Mouse (Mus musculus) lung, embryonic 16.5 days (tissue): ENCODE data around the gene Nrip3. TPM values are rescaled to one million over a fixed set of nuclear protein-coding genes. Genes with fewer than 3 reads are reported as not detected.

Source experiments
- ATAC-seq: fragments of 200-750 bp; cut with Nextera tagmentation; 2 replicates; pipeline ENCODE4 v1.8.0; 2017; ENCODE audit warnings: low read depth, mild to moderate bottlenecking, moderate library complexity
- H3K27ac ChIP-seq: fragments of 300-500 bp; sonication (generic); 2 replicates; pipeline ENCODE4 v1.5.1; 2014; ENCODE audit warnings: mild to moderate bottlenecking, control low read depth, low read length
- H3K27me3 ChIP-seq: fragments of 300-500 bp; sonication (generic); 2 replicates; pipeline ENCODE4 v1.6.1; 2014; ENCODE audit warnings: low read depth, low read length, mixed read lengths; ENCODE audit not compliant: control insufficient read depth, insufficient read depth
- H3K36me3 ChIP-seq: fragments of 300-500 bp; sonication (generic); 2 replicates; pipeline ENCODE4 v1.6.1; 2014; ENCODE audit warnings: low read length; ENCODE audit not compliant: control insufficient read depth, insufficient read depth
- H3K4me1 ChIP-seq: fragments of 300-500 bp; sonication (generic); replicated peaks from 2 replicates; pipeline ENCODE4 v1.6.1; 2014; ENCODE audit warnings: low read length, mixed read lengths; ENCODE audit not compliant: control insufficient read depth, insufficient read depth
- H3K4me2 ChIP-seq: fragments of 300-500 bp; sonication (generic); 2 replicates; pipeline ENCODE4 v1.6.1; 2014; ENCODE audit warnings: low read depth, low read length, control low read depth
- H3K4me3 ChIP-seq: fragments of 300-500 bp; sonication (generic); 2 replicates; pipeline ENCODE4 v1.5.1; 2014; ENCODE audit warnings: mild to moderate bottlenecking, low read length, control low read depth
- H3K9ac ChIP-seq: fragments of 300-500 bp; sonication (generic); 2 replicates; pipeline ENCODE4 v1.6.1; 2014; ENCODE audit warnings: low read length, control low read depth
- H3K9me3 ChIP-seq: fragments of 300-500 bp; sonication (generic); 2 replicates; pipeline ENCODE4 v1.6.1; 2016; ENCODE audit warnings: low read length; ENCODE audit not compliant: control insufficient read depth
- WGBS: fragments of 180-500 bp; shearing (Covaris S2); extraction: QIAGEN DNeasy Blood & Tissue Kit; methylation state at CpG from one replicate; pipeline ENCODE4 v1.1.7; 2014; 5-methylcytosine and 5-hydroxymethylcytosine counted together
- polyA plus RNA-seq: library from polyadenylated mRNA; unstranded; fragments of >200 nt; fragmentation: Nextera tagmentation; extraction: Ambion mirVana; gene quantifications from 2 replicates; pipeline ENCODE4 v1.2.1, GENCODE M21; 2015

Nrip3 gene
- polyA plus RNA-seq, 1 experiment from 2014 or later = 0.55 TPM

DNA sequence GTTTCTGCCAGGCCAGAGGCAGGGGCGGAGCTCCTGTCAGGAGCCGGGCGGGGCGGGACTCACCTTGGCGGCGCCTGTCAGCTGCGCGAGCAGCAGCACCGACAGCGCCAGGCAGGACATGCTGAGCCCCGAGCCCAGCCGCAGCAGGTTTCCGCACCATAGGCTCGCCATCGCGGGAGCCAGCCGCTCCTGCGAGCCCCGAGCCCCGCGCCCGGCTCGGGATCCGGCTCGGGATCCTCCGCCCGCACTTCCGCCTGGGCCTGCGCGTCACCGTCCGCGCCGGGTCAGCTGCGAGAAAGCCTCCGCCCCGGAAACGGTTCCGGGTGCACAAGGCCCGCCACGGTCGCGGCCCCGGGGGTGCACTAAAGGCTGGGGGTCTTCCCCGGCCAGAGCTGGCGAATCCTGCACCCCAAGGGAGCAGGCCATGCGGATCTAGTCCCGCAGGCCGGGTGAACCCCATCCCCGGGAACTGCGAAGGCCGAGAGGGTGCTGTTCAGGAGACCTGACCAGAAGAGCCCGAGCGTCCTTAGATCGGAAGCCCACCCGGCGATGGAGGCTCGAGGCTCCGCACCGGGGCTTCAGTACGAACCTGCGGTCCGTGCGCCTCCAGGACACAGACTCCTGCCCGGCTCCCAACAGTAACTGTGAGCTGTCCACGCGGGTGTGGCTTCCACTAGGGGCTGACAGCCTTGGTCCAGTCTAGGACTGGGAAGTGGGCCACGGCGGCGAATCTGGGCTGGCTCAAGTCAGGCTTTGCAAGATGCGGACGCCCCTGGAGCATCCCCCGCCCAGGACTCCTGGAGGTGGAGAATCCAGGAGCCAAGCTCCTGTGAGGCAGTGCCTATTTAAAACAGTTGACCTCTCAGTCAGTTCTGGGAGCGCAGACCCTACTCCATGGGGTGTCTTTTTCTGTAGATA lies 29.6 kb downstream of the Nrip3 start, which contains the start of gene Tmem9b:
TSS of gene Tmem9b (minus strand) at position 868 of the 918 bp plus-strand sequence.
- H3K27me3 ChIP-seq = no peaks in the 10 kb centered on the region
- peak within 1 kb of the TSS; percentile 88 for H3K27ac ChIP-seq
- H3K9ac ChIP-seq = peak within 1 kb of the TSS; percentile 88
- ATAC-seq = peak; percentile 89
- H3K9me3 ChIP-seq = no peaks in the 10 kb centered on the region
- H3K36me3 ChIP-seq = no peaks in the 10 kb centered on the region
- H3K4me1 ChIP-seq = peaks cover 9% of the 10 kb centered on the region; the same call in 1 of the 2 replicates
- WGBS = under 1% methylated on average over 72 of the region's 74 CpGs
- peak within 1 kb of the TSS; percentile 85 for H3K4me2 ChIP-seq
- peak within 1 kb of the TSS; percentile 69 for H3K4me3 ChIP-seq

DNA sequence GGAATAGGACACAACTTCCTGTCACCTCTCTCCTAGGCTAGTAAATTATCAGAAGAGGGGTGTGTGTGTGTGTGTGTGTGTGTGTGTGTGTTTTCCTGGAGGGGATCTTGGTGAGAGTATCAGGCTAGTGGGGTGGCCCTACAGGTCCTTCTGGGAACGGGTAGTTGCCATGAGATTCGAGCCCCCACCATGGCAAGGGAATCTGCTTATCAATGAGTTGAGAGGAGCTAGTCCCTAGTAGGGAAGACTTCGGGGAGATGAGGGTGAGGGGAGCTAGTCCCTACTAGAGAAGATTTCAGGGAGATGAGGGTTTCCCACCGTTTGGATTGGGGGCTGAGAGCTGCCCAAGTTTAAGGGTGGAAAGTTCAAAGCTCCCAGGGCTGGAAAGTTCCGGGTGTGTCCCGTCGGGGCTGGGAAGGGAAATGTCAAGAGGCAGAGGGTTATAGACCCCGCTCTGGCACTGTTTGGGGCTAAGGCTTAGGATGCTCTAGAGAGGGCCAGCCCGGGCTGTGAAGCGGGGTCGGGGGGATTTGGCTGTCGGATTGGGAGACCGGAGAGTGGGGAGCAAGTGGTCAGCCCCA lies 30.3 kb downstream of the Nrip3 start:
- H3K36me3 ChIP-seq = no peaks in the 10 kb centered on the region; the same call in 1 of the 2 replicates
- H3K27ac ChIP-seq = peak overlapping the region; percentile 88
- peak overlapping the region; percentile 88 for H3K9ac ChIP-seq
- peak; percentile 3; the same call in 1 of the 2 replicates for ATAC-seq
- peak overlapping the region; percentile 85 for H3K4me2 ChIP-seq
- H3K4me3 ChIP-seq = peak overlapping the region; percentile 69
- peaks cover 9% of the 10 kb centered on the region; the same call in 1 of the 2 replicates for H3K4me1 ChIP-seq
- no peaks in the 10 kb centered on the region for H3K9me3 ChIP-seq
- H3K27me3 ChIP-seq = no peaks in the 10 kb centered on the region
- 1% methylated on average over 13 of the region's 13 CpGs for WGBS

DNA sequence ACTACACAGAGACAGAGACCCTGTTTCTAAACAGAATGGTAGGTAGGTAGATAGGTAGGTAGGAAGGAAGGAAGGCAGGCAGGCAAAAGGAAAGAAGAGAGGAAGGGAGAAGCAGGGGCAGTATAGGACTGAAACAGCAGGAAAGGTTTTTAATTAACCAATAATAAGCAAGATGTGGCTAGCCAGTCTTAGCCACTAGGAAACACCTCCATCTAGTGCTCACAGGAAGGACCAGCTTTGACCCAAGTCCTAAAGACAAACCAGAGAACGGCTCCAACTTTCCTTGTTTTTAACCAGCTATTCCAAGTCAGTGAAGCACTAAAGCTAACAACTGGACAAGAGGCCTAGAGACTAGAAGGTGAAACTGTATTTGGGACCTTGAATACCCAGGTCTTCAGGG lies 34.1 kb downstream of the Nrip3 start:
- Histone ChIP-seq H3K9ac (no peak overlapping the region), H3K4me1 (peaks cover 5% of the 10 kb centered on the region; the same call in 1 of the 2 replicates), H3K4me3 (no peak overlapping the region), H3K27me3 (no peaks in the 10 kb centered on the region), H3K4me2 (no peak overlapping the region), H3K36me3 (peaks cover 13% of the 10 kb centered on the region), H3K9me3 (no peaks in the 10 kb centered on the region), H3K27ac (no peak overlapping the region)
- no peak for ATAC-seq
- WGBS = 48% methylated on average over 1 of the region's 1 CpGs

DNA sequence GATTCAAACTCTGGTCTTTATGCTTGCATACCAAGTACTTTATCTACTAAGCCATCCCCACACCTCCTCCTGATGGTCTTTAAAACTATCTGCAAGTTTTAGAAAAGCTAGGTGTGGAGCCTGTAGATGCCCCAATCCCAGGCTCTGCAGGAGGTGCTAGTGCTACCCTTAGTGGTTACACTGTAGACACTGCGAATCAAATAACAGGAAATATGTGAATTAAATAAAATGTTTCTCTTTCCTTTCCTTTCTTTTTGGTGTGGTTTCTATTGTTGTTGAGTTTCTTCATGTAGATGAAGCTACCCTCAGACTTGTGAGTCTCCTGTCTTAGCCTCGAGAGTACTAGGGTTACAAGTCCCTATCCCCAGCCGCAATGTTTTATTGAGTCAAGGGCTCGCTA lies 40.1 kb downstream of the Nrip3 start:
- no peak overlapping the region for H3K27ac ChIP-seq

DNA sequence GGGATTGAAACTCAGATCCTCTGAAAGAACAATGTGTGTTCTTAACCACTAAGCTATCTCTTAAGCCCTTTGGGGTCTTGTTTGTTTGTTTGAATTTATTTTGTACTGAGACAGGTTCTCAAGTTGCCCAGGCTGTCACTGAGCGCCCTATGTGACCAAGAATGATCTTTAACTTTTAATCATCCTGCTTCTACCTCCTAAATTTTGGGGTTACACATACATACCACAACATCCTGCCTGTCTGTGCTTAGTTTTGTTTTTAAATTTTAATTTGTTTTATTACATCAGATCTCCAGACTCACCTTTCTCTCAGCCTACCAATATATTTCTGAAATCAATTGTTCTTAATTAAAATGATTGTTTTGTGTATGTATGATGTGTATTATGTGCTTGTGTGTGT lies 40.8 kb downstream of the Nrip3 start:
- 96% methylated on average over 1 of the region's 1 CpGs for WGBS

More for the DNA sequence above, 40.1 kb downstream of the Nrip3 start:
- Histone ChIP-seq H3K4me1 (peaks cover 7% of the 10 kb centered on the region; the same call in 1 of the 2 replicates), H3K4me2 (no peak overlapping the region), H3K27me3 (no peaks in the 10 kb centered on the region), H3K9me3 (no peaks in the 10 kb centered on the region), H3K4me3 (no peak overlapping the region), H3K9ac (no peak overlapping the region), H3K36me3 (peaks cover 21% of the 10 kb centered on the region)
- 78% methylated on average over 4 of the region's 4 CpGs for WGBS
- ATAC-seq = no peak

DNA sequence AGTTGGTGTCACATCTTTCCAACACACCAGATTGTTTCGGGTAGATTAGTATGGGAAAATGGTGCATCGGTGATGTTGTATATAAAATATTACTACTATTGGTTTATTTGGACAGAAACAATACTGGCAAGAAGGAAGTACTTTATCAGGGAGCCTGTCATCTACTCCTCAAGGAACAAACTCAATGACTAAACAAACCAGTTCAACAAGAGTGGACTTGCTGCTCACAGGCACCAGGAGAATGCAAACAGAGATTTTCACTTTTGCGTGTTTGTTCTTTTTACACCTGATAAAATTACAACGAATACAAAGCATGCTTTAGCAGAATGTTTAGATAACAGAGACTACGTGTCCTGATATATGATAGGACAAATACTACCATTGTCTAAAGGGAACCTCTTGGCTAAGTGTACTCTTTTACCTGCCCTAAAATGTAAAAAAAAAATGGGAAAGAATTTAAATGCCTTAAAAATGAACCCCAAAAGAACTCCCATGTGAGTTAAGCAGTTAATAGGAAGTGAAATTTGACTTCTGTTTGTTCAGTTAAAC lies 41.9 kb downstream of the Nrip3 start:
- Histone ChIP-seq H3K4me1 (peaks cover 7% of the 10 kb centered on the region; the same call in 1 of the 2 replicates), H3K9ac (no peak overlapping the region), H3K9me3 (no peaks in the 10 kb centered on the region), H3K36me3 (peaks cover 15% of the 10 kb centered on the region), H3K4me3 (no peak overlapping the region), H3K27me3 (no peaks in the 10 kb centered on the region), H3K4me2 (no peak overlapping the region), H3K27ac (peak overlapping the region; percentile 77)
- WGBS = 13% methylated on average over 5 of the region's 5 CpGs
- peak; percentile 75; the same call in 1 of the 2 replicates for ATAC-seq

More for the DNA sequence above, 40.8 kb downstream of the Nrip3 start:
- Histone ChIP-seq H3K9ac (no peak overlapping the region), H3K27ac (no peak overlapping the region; the same call in 1 of the 2 replicates), H3K27me3 (no peaks in the 10 kb centered on the region), H3K9me3 (no peaks in the 10 kb centered on the region), H3K4me3 (no peak overlapping the region), H3K4me2 (no peak overlapping the region), H3K4me1 (peaks cover 7% of the 10 kb centered on the region; the same call in 1 of the 2 replicates), H3K36me3 (peaks cover 22% of the 10 kb centered on the region)
- no peak for ATAC-seq

DNA sequence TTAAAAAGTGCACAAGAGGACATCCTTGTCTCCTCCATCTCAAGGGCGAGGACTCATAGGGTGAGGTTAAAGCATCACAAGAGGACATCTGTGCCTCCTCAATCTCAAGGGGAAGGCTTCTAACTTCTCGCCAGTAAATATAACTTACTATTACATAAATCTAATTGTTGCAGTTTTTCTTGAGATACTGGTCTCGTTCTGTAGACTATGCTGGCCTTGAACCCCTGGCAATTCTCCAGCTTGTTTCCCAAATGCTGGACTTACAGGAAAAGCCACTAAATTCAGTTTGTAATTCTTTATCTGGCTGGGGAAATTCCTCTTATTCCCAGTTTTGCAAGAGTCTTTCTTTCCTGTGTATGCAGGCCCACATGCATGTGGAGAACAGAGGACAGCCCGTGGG lies 47.0 kb downstream of the Nrip3 start:
- no peak overlapping the region for H3K27ac ChIP-seq
- 0 out of 2 replicates have a peak, but pooled peaks cover 3% of the 10 kb centered on the region for H3K36me3 ChIP-seq
- H3K27me3 ChIP-seq = no peaks in the 10 kb centered on the region
- H3K9ac ChIP-seq = no peak overlapping the region
- WGBS = 64% methylated on average over 4 of the region's 4 CpGs
- no peaks in the 10 kb centered on the region for H3K9me3 ChIP-seq
- H3K4me2 ChIP-seq = no peak overlapping the region
- no peak for ATAC-seq
- H3K4me1 ChIP-seq = peaks cover 10% of the 10 kb centered on the region
- H3K4me3 ChIP-seq = no peak overlapping the region

DNA sequence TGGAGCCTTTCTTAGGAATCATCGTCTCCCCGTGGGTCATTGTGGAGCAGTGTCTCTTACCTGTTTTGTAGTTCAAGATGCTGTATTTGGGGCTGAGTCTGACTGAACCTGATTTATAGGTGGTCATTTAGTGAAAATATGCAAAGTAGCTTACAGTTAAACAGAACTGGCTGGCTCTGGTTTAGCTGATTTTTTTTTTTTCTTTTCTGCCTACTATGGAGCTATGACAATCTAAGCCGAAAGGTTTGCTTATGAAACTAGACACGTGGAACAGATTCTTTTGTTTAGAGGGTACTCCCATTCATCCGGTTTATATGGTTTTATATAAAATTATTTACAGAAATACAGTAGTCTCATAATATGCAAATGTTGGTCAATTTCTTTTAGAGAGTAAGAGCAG lies 50.2 kb downstream of the Nrip3 start, which contains the start of gene Ascl3:
TSS of gene Ascl3 (minus strand) at position 101 of the 400 bp plus-strand sequence.
- no peak within 1 kb of the TSS for H3K9ac ChIP-seq
- WGBS = 84% methylated on average over 5 of the region's 5 CpGs
- ATAC-seq = no peak
- no peaks in the 10 kb centered on the region for H3K9me3 ChIP-seq
- H3K4me2 ChIP-seq = no peak within 1 kb of the TSS
- no peaks in the 10 kb centered on the region for H3K27me3 ChIP-seq
- H3K27ac ChIP-seq = no peak within 1 kb of the TSS
- H3K4me3 ChIP-seq = no peak within 1 kb of the TSS
- peaks cover 14% of the 10 kb centered on the region for H3K4me1 ChIP-seq
- H3K36me3 ChIP-seq = 0 out of 2 replicates have a peak, but pooled peaks cover under 1% of the 10 kb centered on the region

DNA sequence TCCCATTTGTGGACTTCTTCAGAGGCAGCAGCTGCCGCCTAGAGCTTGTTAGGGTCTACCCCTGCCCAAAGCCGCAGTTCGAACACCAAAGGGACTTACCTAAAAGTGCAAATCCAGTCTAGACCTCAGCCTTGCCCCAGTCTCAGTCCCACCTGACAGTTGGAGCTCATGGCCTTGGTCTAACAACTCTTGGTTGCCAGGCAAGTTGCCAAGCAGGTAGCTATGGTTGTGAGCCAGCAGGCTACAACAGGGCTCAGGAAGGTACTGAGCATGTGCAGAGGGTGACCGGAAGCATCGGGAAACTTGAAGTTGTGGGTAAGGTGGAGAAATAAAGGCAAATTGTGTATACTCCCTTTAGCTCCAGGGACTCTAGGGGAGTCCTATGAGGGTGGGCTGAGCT lies 58.1 kb downstream of the Nrip3 start, which contains the start of gene BC051019:
TSS of gene BC051019 (minus strand) at position 154 of the 400 bp plus-strand sequence.
- H3K9me3 ChIP-seq = peaks cover 3% of the 10 kb centered on the region; the same call in 1 of the 2 replicates
- 90% methylated on average over 5 of the region's 5 CpGs for WGBS
- H3K27ac ChIP-seq = no peak within 1 kb of the TSS
- no peak within 1 kb of the TSS for H3K4me3 ChIP-seq
- no peak within 1 kb of the TSS for H3K9ac ChIP-seq
- no peaks in the 10 kb centered on the region for H3K27me3 ChIP-seq
- H3K4me1 ChIP-seq = no peaks in the 10 kb centered on the region
- H3K36me3 ChIP-seq = no peaks in the 10 kb centered on the region
- H3K4me2 ChIP-seq = no peak within 1 kb of the TSS
- ATAC-seq = no peak
